Mouse (Mus musculus): ENCODE data around the gene Tns1.

- TF ChIP-seq POLR2A (IDR thresholded peaks at IDR 0.05; ENCODE audit: extremely low read depth, insufficient read depth, low read length): no peak
- no peak for TF ChIP-seq CTCF (IDR thresholded peaks at IDR 0.05; ENCODE audit: low read depth, low read length)
Measured at GRCm38 (mm10) chr1:73933146-73933490, 191.1 kb downstream of the Tns1 start.

Measured in liver, adult 2 months (tissue).